ENCODE assay signal across 19 mouse cellular contexts in the genomic region with DNA sequence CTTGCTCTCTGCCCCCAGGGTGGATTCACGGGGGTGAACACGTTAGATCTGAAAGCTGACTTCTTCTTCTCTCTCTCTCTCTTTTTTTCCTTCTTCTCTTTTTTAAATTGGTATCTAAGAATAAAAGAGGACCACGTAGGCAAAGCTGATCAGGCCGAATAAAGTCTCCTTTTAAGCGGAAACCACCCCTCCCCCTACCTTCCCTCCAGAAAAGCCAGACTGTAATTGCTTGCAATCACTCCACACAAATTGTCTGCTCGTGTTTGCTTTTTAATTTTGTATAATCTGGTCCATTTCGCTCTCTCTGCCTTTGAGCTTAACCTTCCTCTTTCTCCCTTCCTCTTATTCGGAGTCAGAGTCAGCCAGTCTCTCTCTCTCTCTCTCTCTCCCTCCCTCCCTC.
DNase-seq lines count a peak whose midpoint lies in the region; ATAC-seq lines count a peak whose summit lies in the region.
"Had no signal": no experiment of that assay in that cellular context is flagged by ENCODE, and none has a peak within 500 bp of the region (broad histone marks: within the 10 kb centered on the region; RNA-seq: fewer than 3 reads in every experiment).

No protein-coding gene starts in this region.

- H3K27ac ChIP-seq in hindbrain, embryonic 13.5 days: 0 out of 2 replicates have a peak overlapping the region, but pooled peaks have one; percentile 64
- H3K27ac ChIP-seq in hindbrain, embryonic 10.5 days: no peak overlapping the region
- 0 out of 2 replicates have a peak overlapping the region, but pooled peaks have one; percentile 21 for H3K27ac ChIP-seq in forebrain, embryonic 14.5 days (ENCODE audit: low read depth, low read length)
- peak overlapping the region; percentile 43; the same call in 1 of the 2 replicates for H3K27ac ChIP-seq in midbrain, embryonic 14.5 days (replicated peaks; ENCODE audit: low read depth, low read length)
- H3K27ac ChIP-seq: liver, embryonic 12.5 days; stomach, postnatal 0 days had no signal

- H3K4me2 ChIP-seq in hindbrain, embryonic 13.5 days: no peak overlapping the region
- H3K4me2 ChIP-seq in forebrain, embryonic 14.5 days (ENCODE audit: low read length): no peak overlapping the region
- no peak overlapping the region for H3K4me2 ChIP-seq in midbrain, embryonic 14.5 days (ENCODE audit: low read length)
- H3K4me2 ChIP-seq: heart, embryonic 11.5 days; liver, embryonic 12.5 days had no signal

- no peaks in the 10 kb centered on the region for H3K36me3 ChIP-seq in hindbrain, embryonic 13.5 days
- no peaks in the 10 kb centered on the region for H3K36me3 ChIP-seq in hindbrain, embryonic 10.5 days
- H3K36me3 ChIP-seq in forebrain, embryonic 14.5 days (ENCODE audit: control insufficient read depth, insufficient read depth, low read length): no peaks in the 10 kb centered on the region
- H3K36me3 ChIP-seq in midbrain, embryonic 14.5 days (ENCODE audit: control insufficient read depth, insufficient read depth, low read length): no peaks in the 10 kb centered on the region
- H3K36me3 ChIP-seq: liver, embryonic 12.5 days had no signal

- 28% methylated on average over 8 of the region's 8 CpGs for WGBS in hindbrain, embryonic 13.5 days
- 42% methylated on average over 8 of the region's 8 CpGs for WGBS in hindbrain, embryonic 10.5 days
- WGBS in forebrain, embryonic 14.5 days: 5% methylated on average over 8 of the region's 8 CpGs
- WGBS in midbrain, embryonic 14.5 days: 21% methylated on average over 8 of the region's 8 CpGs

- peaks cover 9% of the 10 kb centered on the region for H3K27me3 ChIP-seq in hindbrain, embryonic 13.5 days
- H3K27me3 ChIP-seq in hindbrain, embryonic 10.5 days (ENCODE audit: insufficient read depth, poor library complexity, severe bottlenecking): no peaks in the 10 kb centered on the region
- no peaks in the 10 kb centered on the region for H3K27me3 ChIP-seq in forebrain, embryonic 14.5 days (replicated peaks; ENCODE audit: control insufficient read depth, insufficient read depth, low read length)
- no peaks in the 10 kb centered on the region for H3K27me3 ChIP-seq in midbrain, embryonic 14.5 days (ENCODE audit: control insufficient read depth, insufficient read depth, low read length)
- H3K27me3 ChIP-seq: liver, embryonic 12.5 days had no signal

- no peak for DNase-seq in hindbrain, embryonic 10.5 days (ENCODE audit: low spot score)
- DNase-seq in embryo, embryonic 9.5 days (ENCODE audit: extremely low spot score): peak; percentile 8
- peak; percentile 61 for DNase-seq in forebrain, embryonic 14.5 days (ENCODE audit: low spot score)
- peak; percentile 69 for DNase-seq in midbrain, embryonic 14.5 days
- DNase-seq in thymus, postnatal 0 days (ENCODE audit: low spot score): no peak
- no peak for DNase-seq in testis, postnatal 14 days (ENCODE audit: low spot score)
- DNase-seq: adrenal gland, postnatal 36 days; cerebellum, adult 18-20 months; cerebellum, postnatal 25 days; kidney, adult 2 months; kidney, postnatal 25 days; lung, adult 2 months; right cerebral cortex, adult 18-20 months; thymus, postnatal 14 days had no signal

- H3K4me3 ChIP-seq in hindbrain, embryonic 13.5 days: no peak overlapping the region
- no peak overlapping the region for H3K4me3 ChIP-seq in hindbrain, embryonic 10.5 days
- no peak overlapping the region for H3K4me3 ChIP-seq in forebrain, embryonic 14.5 days (ENCODE audit: low read depth, low read length)
- H3K4me3 ChIP-seq in midbrain, embryonic 14.5 days (replicated peaks; ENCODE audit: low read depth, low read length): no peak overlapping the region
- H3K4me3 ChIP-seq: liver, embryonic 12.5 days had no signal

- no peak overlapping the region for H3K9ac ChIP-seq in hindbrain, embryonic 13.5 days
- H3K9ac ChIP-seq in forebrain, embryonic 14.5 days (ENCODE audit: low read length): no peak overlapping the region
- H3K9ac ChIP-seq in midbrain, embryonic 14.5 days (replicated peaks; ENCODE audit: low read length): no peak overlapping the region
- H3K9ac ChIP-seq: liver, embryonic 12.5 days had no signal

- H3K4me1 ChIP-seq in hindbrain, embryonic 13.5 days (replicated peaks): peaks cover 11% of the 10 kb centered on the region
- H3K4me1 ChIP-seq in hindbrain, embryonic 10.5 days (replicated peaks): peaks cover 12% of the 10 kb centered on the region
- H3K4me1 ChIP-seq in forebrain, embryonic 14.5 days (ENCODE audit: control insufficient read depth, insufficient read depth, low read length): peaks cover 5% of the 10 kb centered on the region; the same call in 1 of the 2 replicates
- H3K4me1 ChIP-seq in midbrain, embryonic 14.5 days (ENCODE audit: control insufficient read depth, insufficient read depth, low read length): peaks cover 10% of the 10 kb centered on the region; the same call in 1 of the 2 replicates
- H3K4me1 ChIP-seq: liver, embryonic 12.5 days had no signal

- no peaks in the 10 kb centered on the region for H3K9me3 ChIP-seq in hindbrain, embryonic 13.5 days
- H3K9me3 ChIP-seq in hindbrain, embryonic 10.5 days: 0 out of 2 replicates have a peak, but pooled peaks cover 1% of the 10 kb centered on the region
- no peaks in the 10 kb centered on the region for H3K9me3 ChIP-seq in forebrain, embryonic 14.5 days (replicated peaks; ENCODE audit: control insufficient read depth, low read length)
- H3K9me3 ChIP-seq in midbrain, embryonic 14.5 days (ENCODE audit: control insufficient read depth, low read length): no peaks in the 10 kb centered on the region
- H3K9me3 ChIP-seq: liver, embryonic 12.5 days had no signal

- ATAC-seq in hindbrain, embryonic 13.5 days (ENCODE audit: low FRiP score): no peak
- no peak; the same call in 1 of the 2 replicates for ATAC-seq in forebrain, embryonic 14.5 days
- ATAC-seq in midbrain, embryonic 14.5 days (ENCODE audit: low FRiP score, low TSS enrichment): no peak
- ATAC-seq: inflammation-experienced regulatory T-cells, adult 6 months; liver, embryonic 12.5 days had no signal

Comparison
In these comparisons a context has a peak if more than half of its experiments do, and no peak if none do; other contexts are left out.
1. DNase-seq: peak in embryo, embryonic 9.5 days (single experiment), forebrain, embryonic 14.5 days (single experiment) and midbrain, embryonic 14.5 days (single experiment); none in hindbrain, embryonic 10.5 days (single experiment), thymus, postnatal 0 days (single experiment) and testis, postnatal 14 days (single experiment).